Mouse (Mus musculus) heart, adult 2 months (tissue): ENCODE data around the gene Ccr1. TPM values are rescaled to one million over a fixed set of nuclear protein-coding genes. Genes with fewer than 3 reads are reported as not detected.
"Not testable (repeated sequence)": the region's sequence is repeated elsewhere in the genome, so short reads cannot be mapped to it uniquely, and the experiment has no call there.

Experiments used
- DNase-seq, 2 experiments: peaks; one replicate each; pipeline ENCODE4 v3.0.0; 2021
- H3K27ac ChIP-seq: fragments of 200-600 bp; 2 replicates; pipeline ENCODE4 v1.8.1; 2022
- H3K27me3 ChIP-seq: fragments of 200-500 bp; 2 replicates; pipeline ENCODE4 v1.6.1; 2012; ENCODE audit warnings: mild to moderate bottlenecking, low read length, inconsistent platforms, mixed read lengths; ENCODE audit not compliant: control insufficient read depth, insufficient read depth
- H3K36me3 ChIP-seq: fragments of 200-500 bp; 2 replicates; pipeline ENCODE4 v1.6.1; 2012; ENCODE audit warnings: low read length, inconsistent platforms; ENCODE audit not compliant: control insufficient read depth, insufficient read depth
- H3K4me1 ChIP-seq: fragments of 200-500 bp; 2 replicates; pipeline ENCODE4 v1.6.1; 2011; ENCODE audit warnings: low read length; ENCODE audit not compliant: control insufficient read depth, insufficient read depth
- H3K4me3 ChIP-seq: fragments of 200-600 bp; 2 replicates; pipeline ENCODE4 v1.8.1; 2022
- H3K79me2 ChIP-seq: fragments of 200-500 bp; replicated peaks from 2 replicates; pipeline ENCODE4 v1.6.1; 2012; ENCODE audit warnings: mild to moderate bottlenecking, inconsistent platforms, low read length, moderate library complexity, mixed read lengths; ENCODE audit not compliant: control insufficient read depth, insufficient read depth
- H3K9ac ChIP-seq: fragments of 200-500 bp; 2 replicates; pipeline ENCODE4 v1.6.1; 2012; ENCODE audit warnings: low read depth, mild to moderate bottlenecking, control low read depth, inconsistent platforms, low read length, mixed read lengths
- CTCF ChIP-seq: fragments of 200-600 bp; IDR thresholded peaks from 2 replicates; pipeline ENCODE4 v1.8.1; 2022; ENCODE audit warnings: antibody characterized with exemption, mild to moderate bottlenecking, moderate library complexity
- EP300 ChIP-seq: fragments of 200-500 bp; IDR thresholded peaks from 2 replicates; pipeline ENCODE4 v1.6.1; 2011; ENCODE audit warnings: low read depth, low read length, control low read depth; ENCODE audit not compliant: insufficient read depth
- POLR2A ChIP-seq: fragments of 200-500 bp; IDR thresholded peaks from 2 replicates; pipeline ENCODE4 v1.6.1; 2011; ENCODE audit warnings: mild to moderate bottlenecking, low read depth, low read length, control low read depth; ENCODE audit not compliant: insufficient read depth
- WGBS: fragments of 180-500 bp; shearing (Covaris S2); methylation state at CpG from one replicate; pipeline ENCODE4 v1.1.7; 2018; 5-methylcytosine and 5-hydroxymethylcytosine counted together
- intact Hi-C: fragments of 180-260 bp; cut with DNase I; formaldehyde crosslinking; loops from one replicate; pipeline ENCODE4 v1.15.1; 2025
- polyA plus RNA-seq: library from polyadenylated mRNA; depleted of rRNA; stranded (reverse); fragments of >200 nt; gene quantifications from 2 replicates; pipeline ENCODE4 v1.2.3, GENCODE M21; 2012
- total RNA-seq, 2 experiments: library from RNA; stranded (reverse); gene quantifications; 2 replicates each; pipeline ENCODE4 v1.2.3; 2021

The Ccr1 gene
- total and polyA plus RNA-seq, 3 experiments = 0.48 to 0.96 (median 0.89) TPM

DNA sequence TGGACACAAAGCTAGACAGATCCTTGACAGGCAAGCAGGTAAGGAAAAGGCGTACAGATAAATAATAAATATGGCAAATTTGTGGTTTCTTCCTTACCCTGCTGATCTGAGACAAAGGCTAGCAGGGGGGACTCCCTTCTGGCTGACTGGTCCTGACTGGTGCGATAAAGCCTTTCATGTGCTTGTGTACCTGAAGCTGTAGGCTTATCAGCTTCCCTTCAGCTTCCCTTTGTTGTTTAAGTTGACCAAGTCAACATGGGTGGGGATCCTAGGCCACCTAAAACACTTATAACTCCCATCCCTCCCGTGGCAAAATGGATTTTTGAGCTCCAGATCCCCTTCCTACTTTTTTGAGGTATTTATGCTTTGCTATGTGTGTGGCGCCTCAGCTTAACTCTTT lies 13.4 kb upstream of the Ccr1 start:
- H3K36me3 ChIP-seq = no peaks in the 10 kb centered on the region
- DNase-seq = no peak
- H3K9ac ChIP-seq = no peak overlapping the region
- H3K4me3 ChIP-seq = no peak overlapping the region
- WGBS = 73% methylated on average over 4 of the region's 4 CpGs
- H3K27ac ChIP-seq = no peak overlapping the region
- no peaks in the 10 kb centered on the region for H3K27me3 ChIP-seq
- intact Hi-C loops = no loop called here
- H3K79me2 ChIP-seq = no peaks in the 10 kb centered on the region
- TF ChIP-seq POLR2A (no peak), CTCF (no peak), EP300 (no peak)
- H3K4me1 ChIP-seq = peaks cover 2% of the 10 kb centered on the region

DNA sequence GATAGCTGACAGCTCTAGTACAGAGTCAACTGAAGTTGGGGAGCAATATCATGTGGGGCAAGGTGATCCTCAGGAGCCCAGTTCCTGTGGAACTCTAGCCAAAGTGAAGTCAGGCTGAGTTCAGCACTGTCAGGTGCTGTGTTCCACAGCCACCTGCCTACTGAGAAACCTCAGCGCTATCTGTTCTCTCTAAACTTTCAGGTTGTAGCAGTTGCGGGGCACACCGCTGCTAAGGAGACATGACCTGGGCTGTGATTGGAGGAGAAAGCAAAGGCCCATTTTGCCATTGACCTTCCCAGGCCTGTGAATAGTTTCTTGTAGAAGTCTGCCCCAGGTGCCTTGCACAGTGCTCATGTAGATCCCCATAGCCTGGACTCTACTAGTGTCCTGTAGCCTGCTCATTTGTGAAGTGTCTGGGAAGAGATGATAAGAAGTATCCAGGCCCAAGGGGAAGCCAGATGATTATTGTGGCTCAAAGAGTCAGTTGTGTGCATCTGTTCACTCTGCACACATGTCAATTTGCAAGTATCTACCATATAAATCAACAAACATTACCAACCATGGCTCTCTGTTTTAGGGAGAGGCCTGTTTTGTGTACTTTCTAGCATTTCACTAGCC lies 12.5 kb upstream of the Ccr1 start:
- H3K79me2 ChIP-seq, DNase-seq, H3K4me3 ChIP-seq, H3K4me1 ChIP-seq, H3K27me3 ChIP-seq, intact Hi-C loops, H3K36me3 ChIP-seq, H3K27ac ChIP-seq, H3K9ac ChIP-seq: not testable (repeated sequence)
- WGBS = no CpG with 5 or more reads among the region's 3 CpGs

DNA sequence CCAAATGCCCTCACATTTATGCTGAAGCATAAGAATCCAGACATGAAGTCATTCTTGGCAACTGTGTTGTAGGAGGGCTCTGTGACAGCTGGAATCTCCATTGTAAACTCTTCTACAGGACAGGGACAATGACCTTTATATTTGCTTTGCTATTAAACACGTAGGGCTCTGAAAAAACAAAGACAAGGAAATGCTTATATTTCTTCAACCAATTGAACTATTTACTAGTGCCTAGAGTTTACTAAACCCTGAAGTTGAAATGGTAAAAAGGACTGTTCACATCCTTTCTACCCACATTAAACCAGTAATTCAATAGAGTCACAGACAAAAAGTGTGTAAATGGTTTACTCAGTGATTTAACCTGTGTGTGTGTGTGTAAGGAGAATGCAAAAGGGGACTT lies 9.8 kb upstream of the Ccr1 start, which contains the start of gene Ccr1l1:
Ccr1l1 (minus strand) TSS at position 101 of the 400 bp plus-strand sequence.
- TF ChIP-seq EP300 = no peak
- no peak for TF ChIP-seq POLR2A
- no peak for TF ChIP-seq CTCF
- Histone ChIP-seq H3K27ac (no peak within 1 kb of the TSS), H3K9ac (no peak within 1 kb of the TSS), H3K4me1 (peaks cover 2% of the 10 kb centered on the region), H3K27me3 (no peaks in the 10 kb centered on the region), H3K36me3 (no peaks in the 10 kb centered on the region), H3K4me3 (no peak within 1 kb of the TSS), H3K79me2 (no peaks in the 10 kb centered on the region)
- 29% methylated on average over 1 of the region's 1 CpGs for WGBS
- intact Hi-C loops = no loop called here
- DNase-seq = no peak

DNA sequence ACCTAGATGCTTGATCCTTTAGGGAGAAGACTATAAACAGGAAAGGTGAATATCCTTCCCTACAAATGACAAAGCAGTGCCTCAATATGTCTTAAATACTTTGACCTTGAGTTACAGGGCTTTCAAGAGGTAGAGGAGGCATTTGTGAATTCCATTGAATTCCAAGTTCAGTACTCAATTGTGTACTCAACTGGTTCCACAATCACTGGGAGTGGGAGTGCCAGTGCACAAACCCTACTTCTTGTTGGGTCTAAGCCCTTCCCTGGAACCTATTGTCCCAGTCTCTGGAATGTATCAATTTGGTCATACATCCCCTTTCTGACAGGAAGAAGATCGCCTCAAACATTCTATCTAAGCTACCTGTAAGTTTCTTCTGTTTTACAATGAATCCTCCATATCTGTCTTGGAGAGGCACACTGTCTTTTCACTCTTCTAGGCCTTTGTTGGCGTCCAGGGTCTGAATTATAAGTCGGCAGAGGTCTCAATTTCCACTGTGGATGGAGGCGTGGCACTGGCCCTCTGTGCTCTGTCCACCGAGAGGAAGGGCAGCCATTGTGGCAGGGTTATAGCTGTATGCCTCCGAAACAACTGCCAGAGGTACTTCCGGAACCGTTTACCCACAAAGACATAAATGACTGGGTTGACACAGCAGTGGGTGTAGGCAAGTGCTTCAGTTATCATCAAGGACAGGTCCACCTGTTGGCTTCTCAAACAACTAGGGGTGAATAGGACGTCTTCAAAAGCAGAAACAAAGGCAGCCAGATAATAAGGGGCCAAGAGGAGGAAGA lies 8.6 kb upstream of the Ccr1 start:
- no peak overlapping the region for H3K4me3 ChIP-seq

DNA sequence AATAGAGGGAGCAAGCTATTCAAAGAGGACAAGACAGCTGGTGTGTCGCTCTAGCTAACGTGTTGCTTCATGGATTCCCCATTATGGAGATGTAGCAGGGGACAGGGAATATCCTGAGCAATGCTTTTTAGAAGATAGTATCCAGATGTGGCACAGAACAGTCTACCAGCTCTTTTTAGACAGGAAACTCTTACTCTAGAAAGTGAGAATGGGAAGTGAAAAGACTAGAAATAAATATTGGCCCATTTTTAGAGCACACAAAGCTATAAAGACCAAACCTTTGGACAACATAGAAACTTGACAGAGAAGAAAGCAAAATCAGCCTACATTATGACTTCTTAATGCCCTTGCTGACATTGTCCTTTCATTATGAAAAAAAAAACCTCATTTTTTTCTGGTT lies 7.1 kb upstream of the Ccr1 start:
- Histone ChIP-seq H3K36me3 (no peaks in the 10 kb centered on the region), H3K27me3 (no peaks in the 10 kb centered on the region), H3K27ac (no peak overlapping the region), H3K9ac (no peak overlapping the region), H3K4me1 (peaks cover 2% of the 10 kb centered on the region), H3K4me3 (no peak overlapping the region), H3K79me2 (no peaks in the 10 kb centered on the region)
- intact Hi-C loops = no loop called here
- 53% methylated on average over 2 of the region's 2 CpGs for WGBS
- TF ChIP-seq EP300 (no peak), POLR2A (no peak), CTCF (no peak)
- no peak for DNase-seq

More for the DNA sequence above, 8.6 kb upstream of the Ccr1 start:
- TF ChIP-seq CTCF = no peak
- TF ChIP-seq POLR2A = no peak
- no peak for TF ChIP-seq EP300
- Histone ChIP-seq H3K9ac (no peak overlapping the region), H3K79me2 (no peaks in the 10 kb centered on the region), H3K36me3 (no peaks in the 10 kb centered on the region), H3K27me3 (no peaks in the 10 kb centered on the region), H3K27ac (no peak overlapping the region), H3K4me1 (peaks cover 2% of the 10 kb centered on the region)
- 84% methylated on average over 9 of the region's 9 CpGs for WGBS
- no peak for DNase-seq
- intact Hi-C loops = no loop called here

DNA sequence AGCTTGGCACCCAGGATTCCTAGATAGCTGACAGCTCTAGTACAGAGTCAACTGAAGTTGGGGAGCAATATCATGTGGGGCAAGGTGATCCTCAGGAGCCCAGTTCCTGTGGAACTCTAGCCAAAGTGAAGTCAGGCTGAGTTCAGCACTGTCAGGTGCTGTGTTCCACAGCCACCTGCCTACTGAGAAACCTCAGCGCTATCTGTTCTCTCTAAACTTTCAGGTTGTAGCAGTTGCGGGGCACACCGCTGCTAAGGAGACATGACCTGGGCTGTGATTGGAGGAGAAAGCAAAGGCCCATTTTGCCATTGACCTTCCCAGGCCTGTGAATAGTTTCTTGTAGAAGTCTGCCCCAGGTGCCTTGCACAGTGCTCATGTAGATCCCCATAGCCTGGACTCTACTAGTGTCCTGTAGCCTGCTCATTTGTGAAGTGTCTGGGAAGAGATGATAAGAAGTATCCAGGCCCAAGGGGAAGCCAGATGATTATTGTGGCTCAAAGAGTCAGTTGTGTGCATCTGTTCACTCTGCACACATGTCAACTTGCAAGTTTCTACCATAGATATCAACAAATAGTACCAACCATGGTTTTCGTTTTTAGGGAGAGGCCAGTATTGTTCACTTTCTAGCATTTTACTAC lies 1.5 kb downstream of the Ccr1 start:
- H3K9ac ChIP-seq, H3K36me3 ChIP-seq, H3K4me1 ChIP-seq, DNase-seq, H3K4me3 ChIP-seq, H3K79me2 ChIP-seq, H3K27me3 ChIP-seq, H3K27ac ChIP-seq, intact Hi-C loops: not testable (repeated sequence)
- WGBS = 79% methylated on average over 1 of the region's 4 CpGs
